Mouse (Mus musculus): ENCODE measurements around the gene Mlf2.

GRCm38 (mm10) chr6:124953991-124954715 lies 23.0 kb downstream of the Mlf2 start:
- TF ChIP-seq ZC3H11A (IDR thresholded peaks at IDR 0.05; ENCODE audit: low read depth, low read length): no peak
- no peak for TF ChIP-seq GATA1 (IDR thresholded peaks at IDR 0.05; ENCODE audit: low read depth, low read length)
- TF ChIP-seq TAL1 (IDR thresholded peaks at IDR 0.05; ENCODE audit: low read length): no peak
- no peak for TF ChIP-seq POLR2A (IDR thresholded peaks at IDR 0.05; ENCODE audit: control insufficient read depth in 1 of 2, insufficient read depth in 1 of 2, low read depth in 1 of 2, low read length in 2 of 2, poor library complexity in 1 of 2)
- TF ChIP-seq CTCF (IDR thresholded peaks at IDR 0.05 in 2 of 3, conservative IDR thresholded peaks at IDR 0.05 in 1 of 3; ENCODE audit: control insufficient read depth in 1 of 3, insufficient read depth in 1 of 3, low read depth in 2 of 3, low read length in 3 of 3, poor library complexity in 1 of 3, severe bottlenecking in 1 of 3): no peak
- TF ChIP-seq POLR2AphosphoS2 (IDR thresholded peaks at IDR 0.05; ENCODE audit: low read length): no peak
- no peak for TF ChIP-seq E2F4 (IDR thresholded peaks at IDR 0.05; ENCODE audit: borderline replicate concordance, low read depth, low read length)
- TF ChIP-seq SIN3A (IDR thresholded peaks at IDR 0.05; ENCODE audit: low read length): no peak
- no peak for TF ChIP-seq EP300 (IDR thresholded peaks at IDR 0.05; ENCODE audit: low read depth in 1 of 2, low read length in 2 of 2)
- TF ChIP-seq CHD2 (IDR thresholded peaks at IDR 0.05; ENCODE audit: low read length): no peak
- no peak for TF ChIP-seq HCFC1 (IDR thresholded peaks at IDR 0.05; ENCODE audit: low read depth, low read length)
- no peak for TF ChIP-seq BHLHE40 (IDR thresholded peaks at IDR 0.05; ENCODE audit: borderline replicate concordance, low read depth, low read length)
- no peak for TF ChIP-seq USF1 (IDR thresholded peaks at IDR 0.05; ENCODE audit: low read depth, low read length)
